In the genomic region with DNA sequence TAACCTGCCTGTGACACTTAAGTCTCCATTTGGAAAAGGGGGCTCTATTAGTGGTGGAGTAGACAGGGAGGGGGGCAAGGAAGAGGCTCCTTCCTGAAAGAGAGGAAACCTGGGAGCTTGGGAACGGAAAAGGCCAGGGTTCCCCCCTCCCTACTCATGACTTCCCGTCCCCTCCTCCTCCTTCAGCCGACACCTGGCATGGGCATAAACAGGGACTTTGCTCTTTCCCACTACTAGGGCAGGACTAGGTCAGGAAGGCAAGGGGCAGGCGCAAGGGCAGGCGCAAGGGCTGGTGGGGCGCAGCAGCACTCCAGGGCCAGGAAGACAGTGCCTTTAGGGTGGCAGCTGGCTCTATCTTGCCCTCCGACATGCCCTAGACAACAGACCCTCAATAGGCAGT, we compare ENCODE assay signal across 9 mouse cellular contexts. TPM values are rescaled to one million over a fixed set of nuclear protein-coding genes. Genes with fewer than 3 reads are reported as not detected.
DNase-seq lines count a peak whose midpoint lies in the region; ATAC-seq and TF ChIP-seq lines count a peak whose summit lies in the region.
"Had no signal": no experiment of that assay in that cellular context is flagged by ENCODE, and none has a peak within 500 bp of the region (broad histone marks: within the 10 kb centered on the region; RNA-seq: fewer than 3 reads in every experiment).

No protein-coding gene starts in this region.

- peak overlapping the region; percentile 96 for H3K4me2 ChIP-seq in intestine, embryonic 15.5 days (replicated peaks)
- peak overlapping the region; percentile 48 for H3K4me2 ChIP-seq in liver, embryonic 14.5 days (ENCODE audit: low read depth)
- peak overlapping the region; percentile 98 for H3K4me2 ChIP-seq in stomach, embryonic 16.5 days (ENCODE audit: low read depth, low read length)

- peak overlapping the region; percentile 93 for H3K27ac ChIP-seq in intestine, embryonic 15.5 days
- no peak overlapping the region for H3K27ac ChIP-seq in liver, embryonic 14.5 days
- H3K27ac ChIP-seq in stomach, embryonic 16.5 days (ENCODE audit: low read length): peak overlapping the region; percentile 88

- H3K36me3 ChIP-seq in megakaryocyte, embryonic 14.5 days (replicated peaks; ENCODE audit: low read length): no peaks in the 10 kb centered on the region
- H3K36me3 ChIP-seq in intestine, embryonic 15.5 days: no peaks in the 10 kb centered on the region
- H3K36me3 ChIP-seq in liver, embryonic 14.5 days (replicated peaks; ENCODE audit: control insufficient read depth, insufficient read depth, low read depth): no peaks in the 10 kb centered on the region
- H3K36me3 ChIP-seq in stomach, embryonic 16.5 days (ENCODE audit: control insufficient read depth, insufficient read depth, low read length): no peaks in the 10 kb centered on the region; the same call in 1 of the 2 replicates

- TF ChIP-seq CTCF in liver, embryonic 14.5 days (IDR thresholded peaks at IDR 0.05; ENCODE audit: low read depth): no peak

- TF ChIP-seq EP300 in liver, embryonic 14.5 days (IDR thresholded peaks at IDR 0.05; ENCODE audit: low read depth): no peak

- H3K4me3 ChIP-seq in megakaryocyte, embryonic 14.5 days (replicated peaks): peak overlapping the region; percentile 6
- H3K4me3 ChIP-seq in intestine, embryonic 15.5 days (replicated peaks): peak overlapping the region; percentile 55
- H3K4me3 ChIP-seq in liver, embryonic 14.5 days (ENCODE audit: insufficient read depth in 1 of 2, low read depth in 2 of 2, low read length in 2 of 2): peak overlapping the region in 1 of 2 experiments; percentile 49; a peak in 1 of 4 replicates
- H3K4me3 ChIP-seq in stomach, embryonic 16.5 days (replicated peaks; ENCODE audit: low read length): peak overlapping the region; percentile 62

- peaks cover 41% of the 10 kb centered on the region for H3K4me1 ChIP-seq in megakaryocyte, embryonic 14.5 days
- H3K4me1 ChIP-seq in intestine, embryonic 15.5 days (replicated peaks): peaks cover 43% of the 10 kb centered on the region
- H3K4me1 ChIP-seq in liver, embryonic 14.5 days (replicated peaks; ENCODE audit: control insufficient read depth in 2 of 2, insufficient read depth in 2 of 2, low read length in 1 of 2): no peaks in the 10 kb centered on the region
- H3K4me1 ChIP-seq in stomach, embryonic 16.5 days (ENCODE audit: control insufficient read depth, insufficient read depth, low read length): peaks cover 33% of the 10 kb centered on the region

- no peak for ATAC-seq in megakaryocyte, adult 5-6 weeks (ENCODE audit: poor library complexity, severe bottlenecking)
- ATAC-seq in intestine, embryonic 15.5 days: peak; percentile 64
- peak; percentile 25; the same call in 1 of the 2 replicates for ATAC-seq in liver, embryonic 14.5 days (ENCODE audit: insufficient read depth)
- peak; percentile 24 for ATAC-seq in stomach, embryonic 16.5 days (ENCODE audit: insufficient read depth, low FRiP score)
- no peak for ATAC-seq in frontal cortex, adult (ENCODE audit: low TSS enrichment)

- DNase-seq in gastrocnemius, postnatal 36 days: peak; percentile 35 to 54
- no peak for DNase-seq in liver, embryonic 14.5 days (ENCODE audit: low read depth in 3 of 3, low spot score in 3 of 3)
- no peak for DNase-seq in frontal cortex, postnatal 25 days (ENCODE audit: low spot score in 2 of 2)

- no peaks in the 10 kb centered on the region for H3K9me3 ChIP-seq in megakaryocyte, embryonic 14.5 days
- H3K9me3 ChIP-seq in intestine, embryonic 15.5 days: no peaks in the 10 kb centered on the region
- H3K9me3 ChIP-seq in liver, embryonic 14.5 days (ENCODE audit: control insufficient read depth, low read length): no peaks in the 10 kb centered on the region
- no peaks in the 10 kb centered on the region for H3K9me3 ChIP-seq in stomach, embryonic 16.5 days (replicated peaks; ENCODE audit: control insufficient read depth, low read length)

- intact Hi-C loops in gastrocnemius, postnatal 36 days (cut with DNase I): no loop called here

- WGBS in intestine, embryonic 15.5 days: 35% methylated on average over 7 of the region's 7 CpGs
- WGBS in liver, embryonic 14.5 days (ENCODE audit: insufficient replicate concordance): 53% methylated on average over 7 of the region's 7 CpGs
- WGBS in stomach, embryonic 16.5 days: 42% methylated on average over 7 of the region's 7 CpGs

- peak overlapping the region; percentile 72 for H3K9ac ChIP-seq in intestine, embryonic 15.5 days
- H3K9ac ChIP-seq in liver, embryonic 14.5 days (replicated peaks): no peak overlapping the region
- peak overlapping the region; percentile 78 for H3K9ac ChIP-seq in stomach, embryonic 16.5 days (ENCODE audit: low read length)

- peaks cover 81% of the 10 kb centered on the region for H3K27me3 ChIP-seq in megakaryocyte, embryonic 14.5 days (replicated peaks)
- no peaks in the 10 kb centered on the region for H3K27me3 ChIP-seq in intestine, embryonic 15.5 days (replicated peaks)
- peaks cover 44% of the 10 kb centered on the region for H3K27me3 ChIP-seq in liver, embryonic 14.5 days (ENCODE audit: control insufficient read depth, insufficient read depth, low read length)
- H3K27me3 ChIP-seq in stomach, embryonic 16.5 days (ENCODE audit: control insufficient read depth, insufficient read depth, low read length): no peaks in the 10 kb centered on the region

RNA-seq across cellular contexts. Expression of a gene that starts 2.8 kb away (rescaled TPM):
- polyA plus RNA-seq in megakaryocyte, embryonic 14.5 days (2012; ENCODE audit: insufficient read depth, low replicate concordance): 0.16 TPM in 1 of 2 replicates, not detected in the other
- not detected in 2 replicates for total RNA-seq in megakaryocyte, adult 5-6 weeks (2015)
- not detected in 2 replicates for total RNA-seq in megakaryocyte, adult 5-6 weeks (2017)
- 10 to 100 TPM; 10.1 to 11.5 TPM for total RNA-seq in gastrocnemius, postnatal 36 days (2021)
- polyA plus RNA-seq in intestine, embryonic 15.5 days (2015; fragmentation: Nextera tagmentation; extraction: Ambion mirVana): 57.9 and 58.5 TPM in 2 replicates
- 3.6 and 3.7 TPM in 2 replicates for polyA plus RNA-seq in liver, embryonic 14.5 days (2012; rRNA removed)
- polyA plus RNA-seq in liver, embryonic 14.5 days (2014; fragmentation: Nextera tagmentation; extraction: Ambion mirVana): 2.9 TPM in 2 replicates
- 41.5 and 44.7 TPM in 2 replicates for polyA plus RNA-seq in stomach, embryonic 16.5 days (2015; fragmentation: Nextera tagmentation; extraction: Ambion mirVana)
- total RNA-seq: MEL had no signal

RNA-seq across cellular contexts. Expression of a gene that starts 7.7 kb away (rescaled TPM):
- 7.0 and 25.0 TPM in 2 replicates for polyA plus RNA-seq in megakaryocyte, embryonic 14.5 days (2012; ENCODE audit: insufficient read depth, low replicate concordance)
- 42.9 and 68.4 TPM in 2 replicates for total RNA-seq in megakaryocyte, adult 5-6 weeks (2015)
- 31.5 and 52.2 TPM in 2 replicates for total RNA-seq in megakaryocyte, adult 5-6 weeks (2017)
- 1 to 10 TPM; 8.3 to 9.1 TPM for total RNA-seq in gastrocnemius, postnatal 36 days (2021)
- polyA plus RNA-seq in intestine, embryonic 15.5 days (2015; fragmentation: Nextera tagmentation; extraction: Ambion mirVana): 60.6 and 63.9 TPM in 2 replicates
- 16.5 and 21.8 TPM in 2 replicates for polyA plus RNA-seq in liver, embryonic 14.5 days (2012; rRNA removed)
- polyA plus RNA-seq in liver, embryonic 14.5 days (2014; fragmentation: Nextera tagmentation; extraction: Ambion mirVana): 17.3 and 18.7 TPM in 2 replicates
- 81.7 and 83.1 TPM in 2 replicates for polyA plus RNA-seq in stomach, embryonic 16.5 days (2015; fragmentation: Nextera tagmentation; extraction: Ambion mirVana)

RNA-seq across cellular contexts. Expression of a gene that starts 18.9 kb away (rescaled TPM):
- polyA plus RNA-seq in megakaryocyte, embryonic 14.5 days (2012; ENCODE audit: insufficient read depth, low replicate concordance): 435 and 701 TPM in 2 replicates
- total RNA-seq in megakaryocyte, adult 5-6 weeks (2015): 84.6 and 95.5 TPM in 2 replicates
- 72.1 and 82.3 TPM in 2 replicates for total RNA-seq in megakaryocyte, adult 5-6 weeks (2017)
- total RNA-seq in gastrocnemius, postnatal 36 days (2021): 10 to 100 TPM; 16.6 to 23.2 TPM
- 131 and 134 TPM in 2 replicates for polyA plus RNA-seq in intestine, embryonic 15.5 days (2015; fragmentation: Nextera tagmentation; extraction: Ambion mirVana)
- 89.7 and 115 TPM in 2 replicates for polyA plus RNA-seq in liver, embryonic 14.5 days (2012; rRNA removed)
- polyA plus RNA-seq in liver, embryonic 14.5 days (2014; fragmentation: Nextera tagmentation; extraction: Ambion mirVana): 64.3 and 65.8 TPM in 2 replicates
- 119 and 131 TPM in 2 replicates for polyA plus RNA-seq in stomach, embryonic 16.5 days (2015; fragmentation: Nextera tagmentation; extraction: Ambion mirVana)

RNA-seq across cellular contexts. Expression of a gene that starts 32.0 kb away (rescaled TPM):
- polyA plus RNA-seq in megakaryocyte, embryonic 14.5 days (2012; ENCODE audit: insufficient read depth, low replicate concordance): 1.8 and 2.1 TPM in 2 replicates
- total RNA-seq in megakaryocyte, adult 5-6 weeks (2015): 0.39 and 0.80 TPM in 2 replicates
- 0.55 TPM in 1 of 2 replicates, not detected in the other for total RNA-seq in megakaryocyte, adult 5-6 weeks (2017)
- total RNA-seq in gastrocnemius, postnatal 36 days (2021): under 1 TPM; 0.15 to 0.17 TPM
- 2.9 and 4.1 TPM in 2 replicates for polyA plus RNA-seq in intestine, embryonic 15.5 days (2015; fragmentation: Nextera tagmentation; extraction: Ambion mirVana)
- polyA plus RNA-seq in liver, embryonic 14.5 days (2012; rRNA removed): 0.29 and 0.41 TPM in 2 replicates
- polyA plus RNA-seq in liver, embryonic 14.5 days (2014; fragmentation: Nextera tagmentation; extraction: Ambion mirVana): 0.05 TPM in 1 of 2 replicates, not detected in the other
- polyA plus RNA-seq in stomach, embryonic 16.5 days (2015; fragmentation: Nextera tagmentation; extraction: Ambion mirVana): 4.4 and 4.8 TPM in 2 replicates

RNA-seq across cellular contexts. Expression of a gene that starts 32.3 kb away (rescaled TPM):
- polyA plus RNA-seq in megakaryocyte, embryonic 14.5 days (2012; ENCODE audit: insufficient read depth, low replicate concordance): 81.0 and 225 TPM in 2 replicates
- 142 and 167 TPM in 2 replicates for total RNA-seq in megakaryocyte, adult 5-6 weeks (2015)
- 159 and 189 TPM in 2 replicates for total RNA-seq in megakaryocyte, adult 5-6 weeks (2017)
- total RNA-seq in gastrocnemius, postnatal 36 days (2021): 10 to 100 TPM; 58.3 to 63.3 TPM
- polyA plus RNA-seq in intestine, embryonic 15.5 days (2015; fragmentation: Nextera tagmentation; extraction: Ambion mirVana): 348 and 351 TPM in 2 replicates
- polyA plus RNA-seq in liver, embryonic 14.5 days (2012; rRNA removed): 26.3 and 26.4 TPM in 2 replicates
- polyA plus RNA-seq in liver, embryonic 14.5 days (2014; fragmentation: Nextera tagmentation; extraction: Ambion mirVana): 117 and 138 TPM in 2 replicates
- 318 and 325 TPM in 2 replicates for polyA plus RNA-seq in stomach, embryonic 16.5 days (2015; fragmentation: Nextera tagmentation; extraction: Ambion mirVana)

Comparison
In these comparisons a context has a peak if more than half of its experiments do, and no peak if none do; other contexts are left out.
1. ATAC-seq: peak in intestine, embryonic 15.5 days (single experiment), liver, embryonic 14.5 days (single experiment) and stomach, embryonic 16.5 days (single experiment); none in megakaryocyte, adult 5-6 weeks (single experiment) and frontal cortex, adult (single experiment).
2. DNase-seq: peak in gastrocnemius, postnatal 36 days (2 of 2); none in liver, embryonic 14.5 days (0 of 3) and frontal cortex, postnatal 25 days (0 of 2).
3. H3K4me2 ChIP-seq: peak in every context shown above with its lines; median percentile 98 in stomach, embryonic 16.5 days; 96 in intestine, embryonic 15.5 days; 48 in liver, embryonic 14.5 days.